Mouse (Mus musculus) cerebellum, adult 11 months (tissue): ENCODE data around the gene Ranbp1.

Experiments used
- DNase-seq: peaks from one replicate; pipeline ENCODE4 v3.0.0; 2022

Gene Ranbp1

GRCm38 (mm10) chr16:18233919-18234670, 14.4 kb downstream of the Ranbp1 start:
- no peak for DNase-seq

- DNase-seq, result no peak
Observed at GRCm38 (mm10) chr16:18233451-18233850, 15.1 kb downstream of the Ranbp1 start.

GRCm38 (mm10) chr16:18231451-18231850, 17.1 kb downstream of the Ranbp1 start:
- DNase-seq, result no peak

DNA sequence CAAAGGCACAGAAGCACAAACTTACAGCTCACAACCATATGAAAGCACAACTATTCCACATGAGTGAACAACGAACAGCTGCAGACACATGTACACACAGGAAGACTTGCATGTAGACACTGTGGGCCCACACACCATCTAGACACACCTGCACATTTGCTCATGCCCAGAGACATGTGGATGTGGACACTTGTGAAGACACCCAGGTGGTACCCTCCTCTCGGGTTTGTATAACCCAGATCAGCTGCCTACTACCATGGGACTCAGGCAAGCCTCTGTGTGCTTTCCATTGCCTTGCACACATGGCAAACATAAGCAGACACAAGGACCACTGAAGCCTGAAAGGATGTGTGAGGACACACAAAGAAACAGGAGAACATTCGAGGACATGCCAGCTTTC, 17.5 kb downstream of the Ranbp1 start:
- no peak for DNase-seq

DNA sequence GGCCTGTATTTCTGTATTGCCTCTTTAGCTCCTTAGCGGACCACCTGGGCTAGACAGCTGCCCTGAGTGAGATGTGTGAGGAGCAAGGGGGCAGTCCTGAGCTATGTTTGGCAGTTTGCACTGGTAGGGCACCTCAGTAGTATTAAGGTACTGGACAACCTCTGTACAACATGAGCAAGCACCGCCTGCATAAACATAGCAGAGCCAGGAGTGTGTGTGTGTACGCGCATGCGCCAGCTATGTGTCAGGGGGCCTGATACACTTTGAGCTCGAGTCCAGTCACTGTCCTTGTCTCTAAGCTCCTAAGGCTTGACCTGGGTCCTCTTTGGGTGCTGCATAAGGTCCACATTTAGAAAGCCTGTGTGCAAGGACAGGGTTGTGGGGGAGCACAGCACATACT, 17.9 kb downstream of the Ranbp1 start:
- no peak for DNase-seq

DNA sequence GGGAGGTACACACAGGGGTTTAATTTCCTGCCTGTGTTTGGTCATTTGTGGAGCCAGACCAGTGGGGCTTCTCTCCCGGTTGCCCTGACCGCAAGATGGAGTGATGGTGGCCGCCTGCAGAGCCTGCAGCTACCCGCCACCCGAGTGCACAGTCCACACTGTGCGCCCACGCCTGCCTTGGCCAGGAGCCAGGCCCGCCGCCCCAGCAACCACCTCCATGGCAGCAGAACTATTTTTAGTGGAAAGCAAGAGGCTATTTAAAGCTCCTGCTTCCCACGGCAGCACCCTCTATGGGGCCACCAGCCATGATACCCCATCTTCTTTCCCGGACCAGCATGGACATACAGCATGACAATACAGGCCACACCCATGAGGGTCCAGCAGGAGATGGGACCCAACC, 18.9 kb downstream of the Ranbp1 start:
- peak; percentile 66 for DNase-seq

DNA sequence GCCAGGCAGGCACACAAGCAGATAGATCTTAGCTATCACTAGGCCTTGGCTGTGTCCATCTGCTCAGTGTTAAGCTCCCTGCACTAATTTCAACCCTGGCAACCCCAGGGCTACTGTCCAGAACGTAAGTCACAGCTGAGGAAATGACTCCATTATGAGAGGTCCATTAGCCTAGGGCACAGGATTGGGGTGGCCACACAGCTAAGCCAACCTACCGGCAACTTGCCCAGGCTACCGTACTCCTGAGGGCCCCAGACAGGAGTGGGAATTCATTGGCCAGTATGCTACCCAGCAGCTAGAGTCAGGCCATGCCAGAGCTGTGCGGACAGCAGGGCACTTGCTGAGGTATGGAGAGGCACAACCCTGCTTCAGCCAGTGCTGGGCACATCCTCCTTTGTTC, 19.7 kb downstream of the Ranbp1 start:
- peak; percentile 66 for DNase-seq

- DNase-seq, result no peak
Observed at GRCm38 (mm10) chr16:18227897-18228422, 20.6 kb downstream of the Ranbp1 start.

DNA sequence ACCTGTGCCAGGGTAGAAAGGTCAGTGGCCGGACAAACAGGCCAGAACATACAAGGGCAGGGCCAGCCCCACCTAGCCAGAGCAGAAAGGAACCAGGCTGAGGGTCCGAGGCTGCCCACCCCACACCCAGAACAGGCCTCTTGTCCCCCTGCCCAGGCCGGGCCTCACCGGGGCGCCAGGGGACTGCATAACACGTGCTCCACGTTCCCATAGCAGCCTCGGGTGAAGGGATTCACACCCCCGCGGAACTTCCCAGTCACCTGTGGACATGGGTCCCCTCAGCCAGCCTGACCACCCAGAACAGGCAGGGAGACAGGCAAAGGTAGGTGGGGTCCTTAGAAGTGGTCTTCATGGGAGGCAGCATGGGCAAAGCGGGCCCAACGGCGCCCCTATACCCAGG, 21.3 kb downstream of the Ranbp1 start:
- DNase-seq, result no peak

- no peak for DNase-seq
Observed at GRCm38 (mm10) chr16:18222188-18222587, 26.3 kb downstream of the Ranbp1 start.

DNA sequence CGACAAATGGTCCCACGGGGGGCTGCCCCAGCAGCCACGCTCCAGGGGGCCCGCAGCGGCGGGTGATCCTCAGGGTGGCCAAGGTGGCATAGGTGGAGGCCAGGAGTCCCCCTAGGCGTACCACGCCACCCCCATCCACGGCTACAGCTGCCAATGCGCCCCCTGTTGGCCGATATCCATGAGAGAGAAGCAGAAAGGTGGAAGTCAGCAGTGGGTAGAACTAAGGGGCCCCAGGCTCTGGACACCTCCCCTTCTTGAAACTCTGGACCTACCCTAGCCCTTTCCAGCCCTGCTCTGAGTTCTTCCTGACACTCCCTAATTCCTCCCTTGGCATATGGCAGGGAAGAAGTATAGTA, 27.0 kb downstream of the Ranbp1 start:
- no peak for DNase-seq

GRCm38 (mm10) chr16:18220856-18221542, 27.5 kb downstream of the Ranbp1 start:
- no peak for DNase-seq

GRCm38 (mm10) chr16:18220001-18220400, 28.5 kb downstream of the Ranbp1 start:
- DNase-seq, result no peak

DNA sequence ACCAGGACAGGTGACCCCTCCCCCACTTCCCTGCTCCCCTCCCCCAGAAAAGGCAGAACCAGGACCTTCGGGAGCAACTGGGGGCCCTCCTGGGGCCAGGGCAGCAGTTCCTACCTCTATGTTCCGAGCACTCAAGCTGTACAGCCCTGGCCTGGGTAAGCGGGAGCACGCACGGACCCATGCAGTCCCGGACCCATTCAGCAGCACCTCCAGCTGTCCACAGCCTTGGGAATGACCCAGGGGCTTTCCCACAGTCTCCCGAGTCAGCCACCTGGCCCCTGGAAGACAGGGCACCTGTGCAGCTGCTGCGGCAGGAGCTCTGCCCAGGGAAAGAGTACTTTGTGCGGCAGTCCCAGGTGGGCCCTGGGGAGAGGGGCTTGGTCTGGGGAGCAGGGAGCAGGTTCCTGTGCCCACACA, 29.9 kb downstream of the Ranbp1 start:
- no peak for DNase-seq

DNA sequence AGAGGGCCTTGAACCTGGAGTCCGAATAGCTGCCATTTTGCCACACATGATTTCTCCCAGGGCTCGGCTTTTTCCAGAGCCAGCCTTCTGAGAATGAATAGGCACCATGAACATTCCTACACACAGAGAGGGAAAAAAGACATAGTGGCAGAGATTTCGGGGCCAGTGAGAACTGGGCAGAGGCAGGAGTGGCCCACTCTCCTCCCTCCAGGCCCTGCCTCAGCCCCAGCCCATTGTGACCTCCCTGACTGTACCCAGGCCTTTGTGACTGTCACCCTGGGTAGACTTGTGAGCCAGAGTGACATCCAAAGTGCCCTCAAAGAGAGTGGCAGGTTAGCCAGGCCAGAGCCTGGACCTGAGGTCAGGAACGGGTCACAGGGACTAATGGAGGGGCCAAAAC, 31.0 kb downstream of the Ranbp1 start, which contains the start of gene Ccdc188:
TSS of gene Ccdc188 (plus strand) at position 301 of the 400 bp plus-strand sequence.
- no peak for DNase-seq

DNA sequence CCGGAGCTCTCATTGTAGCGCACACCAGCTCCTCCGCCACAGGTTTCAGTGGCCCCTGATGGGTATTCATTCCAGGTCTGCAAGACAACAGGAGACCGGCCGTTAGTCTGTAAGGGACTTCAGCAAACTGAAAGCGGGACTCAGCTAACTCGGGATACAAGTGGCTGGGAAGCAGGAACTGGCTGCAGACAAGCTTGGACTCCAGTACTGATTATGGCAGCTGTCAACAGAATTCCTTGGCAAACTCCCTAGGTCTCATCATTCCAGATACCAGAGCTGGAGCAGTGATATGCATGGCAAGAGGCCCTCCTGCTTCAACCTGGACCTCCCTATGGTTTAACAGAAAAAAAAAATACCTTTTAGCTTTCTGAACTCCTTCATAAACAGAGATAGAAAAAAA, 33.7 kb downstream of the Ranbp1 start:
- DNase-seq, result no peak

- no peak for DNase-seq
Observed at GRCm38 (mm10) chr16:18213689-18214088, 34.8 kb downstream of the Ranbp1 start.

DNA sequence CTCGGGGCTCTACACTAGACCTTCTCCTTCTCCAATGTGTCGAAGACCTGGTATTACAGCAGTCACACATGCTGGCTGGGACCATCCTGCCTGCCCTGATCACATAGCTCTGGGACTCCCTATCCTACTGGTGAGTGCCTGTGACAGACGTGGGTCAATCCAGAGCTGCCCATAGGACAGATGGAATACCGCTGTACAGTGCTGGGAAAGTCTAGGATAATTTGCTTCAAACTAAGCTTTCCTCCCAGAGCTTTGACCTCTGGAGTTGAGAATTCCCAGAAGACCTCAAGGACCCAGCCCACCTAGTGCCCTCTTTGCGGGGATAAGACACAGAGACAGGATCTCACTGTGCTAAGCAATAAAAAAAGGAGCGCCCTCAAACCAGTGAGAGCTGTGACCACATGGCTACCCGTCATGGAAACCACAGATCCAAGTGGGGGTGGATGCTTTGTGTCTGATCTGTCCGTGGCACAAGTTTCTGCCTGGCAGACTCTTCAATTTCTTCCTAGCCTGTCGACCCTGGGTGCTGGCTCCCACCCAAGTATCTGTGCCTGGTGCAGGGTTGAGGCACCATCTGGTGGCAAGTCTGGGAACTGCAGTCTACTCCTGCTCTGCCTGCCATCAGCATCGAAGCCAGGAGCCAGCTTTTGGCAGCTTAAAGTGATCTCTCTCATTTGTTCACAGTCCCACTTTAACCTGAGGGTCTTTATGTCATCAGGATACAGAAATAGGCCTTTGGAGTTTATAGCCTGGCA, 36.9 kb downstream of the Ranbp1 start:
- peak; percentile 91 for DNase-seq

DNA sequence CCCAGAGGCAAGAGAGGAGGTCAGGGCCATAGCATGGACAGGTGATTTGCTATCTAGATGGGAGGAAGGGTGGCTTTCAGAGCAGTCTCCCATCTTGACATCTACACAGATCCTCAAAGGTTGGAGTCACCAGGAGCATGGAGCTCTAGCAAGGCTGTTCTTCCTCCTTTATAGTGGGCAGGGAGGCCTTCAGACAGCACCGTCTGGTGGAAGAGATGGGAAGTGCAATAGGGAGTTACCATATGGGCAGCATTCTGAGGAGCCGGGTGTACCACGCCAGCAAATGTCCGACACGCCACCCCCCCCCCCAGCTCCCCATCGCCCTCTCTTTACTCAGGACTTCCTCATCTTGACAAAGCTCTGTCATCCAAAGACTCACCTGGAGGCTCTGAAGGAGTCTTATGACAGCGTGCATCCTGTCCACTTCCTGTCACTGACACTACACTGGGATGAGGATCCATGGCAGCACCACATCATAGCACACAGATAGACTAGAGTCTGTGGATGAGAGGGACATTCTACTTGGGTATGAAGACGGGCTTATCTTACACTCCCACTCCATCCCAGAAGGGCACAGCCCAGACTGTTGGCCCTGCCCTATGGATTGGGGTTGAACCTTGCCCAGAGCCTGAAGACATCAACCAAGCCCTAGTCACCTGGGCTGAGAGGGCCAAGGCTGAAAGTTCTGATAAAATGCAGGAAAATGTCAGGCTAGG, 37.7 kb downstream of the Ranbp1 start:
- DNase-seq, result peak; percentile 74

GRCm38 (mm10) chr16:18203430-18204091, 45.0 kb downstream of the Ranbp1 start:
- no peak for DNase-seq

- no peak for DNase-seq
Observed at GRCm38 (mm10) chr16:18202061-18202460, 46.5 kb downstream of the Ranbp1 start.

DNA sequence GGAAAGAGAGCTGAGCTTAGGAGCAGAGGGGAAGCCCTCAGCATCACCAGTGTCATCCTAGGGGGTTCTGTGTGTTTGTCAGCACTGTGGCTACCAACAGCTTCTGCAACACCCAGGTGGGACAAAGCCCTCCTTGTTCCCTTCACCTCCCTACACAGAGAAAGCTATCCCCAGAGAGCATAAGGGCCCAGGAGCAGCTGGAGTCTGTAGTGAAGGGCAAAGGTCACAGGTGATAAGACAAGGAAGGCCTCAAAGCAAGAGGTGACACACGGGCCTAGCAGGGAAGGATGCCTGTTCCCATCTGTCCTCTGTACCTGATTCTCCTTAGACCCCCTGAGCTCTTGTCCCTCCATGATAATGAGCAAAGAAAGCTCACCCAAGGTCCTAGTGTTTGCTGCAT, 46.9 kb downstream of the Ranbp1 start:
- no peak for DNase-seq
